Mouse (Mus musculus): ENCODE results near the gene Kdelc2. TPM values are rescaled to one million over a fixed set of nuclear protein-coding genes. Genes with fewer than 3 reads are reported as not detected.

Kdelc2 gene
- total RNA-seq, 1 experiment from 2014 or later = 0.35 TPM

- no peak for ATAC-seq (ENCODE audit: extremely low read depth, insufficient number of reproducible peaks, low FRiP score, poor library complexity, severe bottlenecking)
These were observed 42.9 kb downstream of the Kdelc2 start for GRCm38 (mm10) chr9:53426726-53427125.

- ATAC-seq (ENCODE audit: extremely low read depth, insufficient number of reproducible peaks, low FRiP score, poor library complexity, severe bottlenecking) = no peak
These were observed 43.8 kb downstream of the Kdelc2 start for GRCm38 (mm10) chr9:53427638-53428037.

- no peak for ATAC-seq (ENCODE audit: extremely low read depth, insufficient number of reproducible peaks, low FRiP score, poor library complexity, severe bottlenecking)
These were observed 52.2 kb downstream of the Kdelc2 start for GRCm38 (mm10) chr9:53435830-53436570.

GRCm38 (mm10) chr9:53450609-53451008, 66.8 kb downstream of the Kdelc2 start:
- no peak for ATAC-seq (ENCODE audit: extremely low read depth, insufficient number of reproducible peaks, low FRiP score, poor library complexity, severe bottlenecking)

Other genes starting within 250 kb of the Kdelc2 start
- gene Ddx10, start 136.0 kb upstream of the Kdelc2 start, total RNA-seq (2017) = 43.8 and 46.8 TPM in 2 replicates
- 0.25 and 0.47 TPM in 2 replicates for gene Exph5, start 82.4 kb upstream of the Kdelc2 start, total RNA-seq (2017)
- gene 4930550C14Rik, start 18.3 kb downstream of the Kdelc2 start, total RNA-seq (2017) = 0.12 and 0.58 TPM in 2 replicates
- 52.5 and 58.7 TPM in 2 replicates for gene Atm, start 152.7 kb downstream of the Kdelc2 start, total RNA-seq (2017)
- 13.5 and 14.0 TPM in 2 replicates for gene Npat, start 153.0 kb downstream of the Kdelc2 start, total RNA-seq (2017)
- gene Acat1, start 226.4 kb downstream of the Kdelc2 start, total RNA-seq (2017) = 29.9 and 34.6 TPM in 2 replicates

All from neutrophil, adult 5-6 weeks (primary cell).